Mouse (Mus musculus) ES-E14 (cell line): ENCODE results near the gene Gal3st1. TPM values are rescaled to one million over a fixed set of nuclear protein-coding genes. Genes with fewer than 3 reads are reported as not detected.

ENCODE experiments used
- DNase-seq: peaks from one replicate; pipeline ENCODE4 v3.0.0-alpha.2; 2013; ENCODE audit warnings: low read depth, low spot score
- H3K27ac ChIP-seq: 2 replicates; pipeline ENCODE4 v1.5.1; 2012; ENCODE audit warnings: low read depth, mild to moderate bottlenecking, low read length, moderate library complexity, mixed read lengths; ENCODE audit not compliant: poor library complexity, insufficient read depth, severe bottlenecking
- H3K36me3 ChIP-seq: 2 replicates; pipeline ENCODE4 v1.6.1; 2012; ENCODE audit warnings: mild to moderate bottlenecking, low read length, moderate library complexity, mixed read lengths; ENCODE audit not compliant: control insufficient read depth, poor library complexity, insufficient read depth, severe bottlenecking
- H3K4me1 ChIP-seq, 2 experiments: fragments of 150-350 bp in 1 of 2; sonication (generic) in 1 of 2; 2 replicates each; pipeline ENCODE4 v1.6.1; 2012; ENCODE audit warnings: low read length in 2 of 2, mild to moderate bottlenecking in 1 of 2, mixed read lengths in 1 of 2; ENCODE audit not compliant: control insufficient read depth in 2 of 2, insufficient read depth in 2 of 2, poor library complexity in 1 of 2
- H3K4me3 ChIP-seq, 2 experiments: fragments of 150-350 bp in 1 of 2; sonication (generic) in 1 of 2; 2 replicates each; pipeline ENCODE4 v1.5.1; 2012; ENCODE audit warnings: low read length in 2 of 2, low read depth in 1 of 2, mild to moderate bottlenecking in 1 of 2, mixed read lengths in 1 of 2; ENCODE audit not compliant: insufficient read depth in 1 of 2, poor library complexity in 1 of 2, severe bottlenecking in 1 of 2
- H3K9ac ChIP-seq: 2 replicates; pipeline ENCODE4 v1.6.1; 2012; ENCODE audit warnings: low read depth, mild to moderate bottlenecking, low read length, mixed read lengths; ENCODE audit not compliant: poor library complexity, insufficient read depth, severe bottlenecking
- H3K9me3 ChIP-seq: fragments of 150-350 bp; sonication (generic); 2 replicates; pipeline ENCODE4 v1.6.1; 2012; ENCODE audit warnings: low read depth, mild to moderate bottlenecking, low read length; ENCODE audit not compliant: control insufficient read depth, insufficient read depth
- CHD2 ChIP-seq: IDR thresholded peaks from 2 replicates; pipeline ENCODE4 v1.6.1; 2014; ENCODE audit warnings: mild to moderate bottlenecking, low read depth, low read length, inconsistent platforms
- HCFC1 ChIP-seq: IDR thresholded peaks from 2 replicates; pipeline ENCODE4 v1.6.1; 2012; ENCODE audit warnings: low read length, inconsistent platforms, borderline replicate concordance; ENCODE audit not compliant: insufficient read depth
- MAFK ChIP-seq: IDR thresholded peaks from 2 replicates; pipeline ENCODE4 v1.6.1; 2014; ENCODE audit warnings: mild to moderate bottlenecking, low read depth, low read length, inconsistent platforms; ENCODE audit not compliant: insufficient read depth
- ZC3H11A ChIP-seq: IDR thresholded peaks from 2 replicates; pipeline ENCODE4 v1.6.1; 2012; ENCODE audit warnings: low read depth, mild to moderate bottlenecking, inconsistent platforms, low read length, borderline replicate concordance
- ZNF384 ChIP-seq: IDR thresholded peaks from 2 replicates; pipeline ENCODE4 v1.6.1; 2012; ENCODE audit warnings: low read depth, low read length, inconsistent platforms
- in situ Hi-C, 2 experiments: fragments of 600-800 bp; cut with MboI; formaldehyde crosslinking; loops; one replicate each; pipeline ENCODE4 v1.15.1; 2025; ENCODE audit warnings: low sequenced_read_pairs in 2 of 2, inconsistent platforms in 1 of 2; ENCODE audit not compliant: unreplicated experiment in 2 of 2
- total RNA-seq: library from RNA; depleted of rRNA; stranded (reverse); fragments of 300-350 nt; gene quantifications from 2 replicates; pipeline ENCODE4 v1.2.3, GENCODE M21; 2012

Gal3st1 gene
- total RNA-seq, 1 experiment = 4.9 TPM

GRCm38 (mm10) chr11:3974311-3974710 is 9.1 kb upstream of the Gal3st1 start:
- DNase-seq = no peak
- Histone ChIP-seq H3K4me3 (no peak overlapping the region), H3K27ac (no peak overlapping the region), H3K36me3 (peaks cover 93% of the 10 kb centered on the region), H3K9ac (no peak overlapping the region), H3K9me3 (no peaks in the 10 kb centered on the region), H3K4me1 (no peaks in the 10 kb centered on the region)
- in situ Hi-C loops = no loop called here
- TF ChIP-seq MAFK (no peak), HCFC1 (no peak), ZNF384 (no peak), ZC3H11A (no peak), CHD2 (no peak)

- no peaks in the 10 kb centered on the region for H3K9me3 ChIP-seq
- in situ Hi-C loops = no loop called here
- no peak within 1 kb of the TSS for H3K9ac ChIP-seq
- no peak for DNase-seq
- H3K4me1 ChIP-seq = no peaks in the 10 kb centered on the region
- TF ChIP-seq ZNF384 = no peak
- TF ChIP-seq CHD2 = no peak
- no peak for TF ChIP-seq MAFK
- TF ChIP-seq HCFC1 = no peak
- no peak for TF ChIP-seq ZC3H11A
- no peak within 1 kb of the TSS for H3K27ac ChIP-seq
- H3K36me3 ChIP-seq = peaks cover 74% of the 10 kb centered on the region
- no peak within 1 kb of the TSS for H3K4me3 ChIP-seq
Measured at GRCm38 (mm10) chr11:3976678-3977077, 6.8 kb upstream of the Gal3st1 start, which contains the start of gene 4930556J24Rik. Gene 4930556J24Rik (minus strand): TSS chr11:3976778.

DNA sequence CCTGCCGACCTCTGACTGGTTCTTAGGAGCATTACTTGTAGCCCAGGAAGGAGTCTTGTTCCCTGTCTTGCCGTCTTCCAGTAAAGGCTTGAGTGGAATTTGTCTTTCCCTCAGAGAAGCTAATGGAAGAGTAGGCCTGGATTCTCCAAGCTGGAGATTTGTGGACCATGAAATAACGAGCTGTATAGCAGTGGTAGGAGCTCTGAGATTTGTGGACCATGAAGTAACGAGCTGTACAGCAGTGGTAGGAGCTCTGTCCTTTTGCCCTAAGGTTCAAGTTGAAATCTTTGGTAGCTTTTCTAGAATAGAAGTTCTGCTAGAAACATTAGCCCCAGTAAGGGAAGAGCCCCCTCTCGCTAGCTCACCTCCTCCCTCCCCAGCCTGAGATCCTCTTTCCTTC is 5.0 kb upstream of the Gal3st1 start:
- TF ChIP-seq ZC3H11A (no peak), MAFK (no peak), HCFC1 (no peak), ZNF384 (no peak)
- Histone ChIP-seq H3K9me3 (no peaks in the 10 kb centered on the region), H3K9ac (no peak overlapping the region), H3K4me3 (no peak overlapping the region), H3K27ac (no peak overlapping the region), H3K36me3 (peaks cover 58% of the 10 kb centered on the region), H3K4me1 (no peaks in the 10 kb centered on the region)
- DNase-seq = no peak
- in situ Hi-C loops = no loop called here

DNA sequence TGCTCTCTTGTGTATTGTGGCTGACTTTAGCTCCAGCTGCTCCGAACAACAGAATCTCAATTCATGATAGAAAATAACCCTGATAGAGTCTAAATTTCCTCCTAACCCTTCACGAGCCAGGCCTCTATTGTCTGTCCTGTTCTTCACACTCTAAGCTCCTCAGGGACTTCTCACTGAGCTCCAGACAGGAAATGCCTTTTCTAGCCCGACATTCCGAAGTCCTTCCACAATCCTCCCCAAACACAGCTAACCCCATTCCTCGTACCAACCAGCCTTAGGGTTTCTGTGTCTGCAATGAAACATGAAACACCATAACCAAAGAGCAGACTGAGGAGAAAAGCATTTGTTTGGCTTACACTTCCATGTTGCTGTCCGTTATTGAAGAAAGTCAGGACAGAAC is 1.9 kb upstream of the Gal3st1 start:
- no peak for DNase-seq
- Histone ChIP-seq H3K9me3 (no peaks in the 10 kb centered on the region), H3K4me1 (peaks cover 0 to 13% of the 10 kb centered on the region in 2 experiments; a peak in 1 of 4 replicates), H3K27ac (no peak overlapping the region), H3K4me3 (no peak overlapping the region), H3K36me3 (peaks cover 31% of the 10 kb centered on the region), H3K9ac (no peak overlapping the region)
- in situ Hi-C loops = no loop called here
- no peak for TF ChIP-seq ZNF384
- no peak for TF ChIP-seq MAFK
- no peak for TF ChIP-seq ZC3H11A
- TF ChIP-seq CHD2 = no peak
- TF ChIP-seq HCFC1 = no peak

DNA sequence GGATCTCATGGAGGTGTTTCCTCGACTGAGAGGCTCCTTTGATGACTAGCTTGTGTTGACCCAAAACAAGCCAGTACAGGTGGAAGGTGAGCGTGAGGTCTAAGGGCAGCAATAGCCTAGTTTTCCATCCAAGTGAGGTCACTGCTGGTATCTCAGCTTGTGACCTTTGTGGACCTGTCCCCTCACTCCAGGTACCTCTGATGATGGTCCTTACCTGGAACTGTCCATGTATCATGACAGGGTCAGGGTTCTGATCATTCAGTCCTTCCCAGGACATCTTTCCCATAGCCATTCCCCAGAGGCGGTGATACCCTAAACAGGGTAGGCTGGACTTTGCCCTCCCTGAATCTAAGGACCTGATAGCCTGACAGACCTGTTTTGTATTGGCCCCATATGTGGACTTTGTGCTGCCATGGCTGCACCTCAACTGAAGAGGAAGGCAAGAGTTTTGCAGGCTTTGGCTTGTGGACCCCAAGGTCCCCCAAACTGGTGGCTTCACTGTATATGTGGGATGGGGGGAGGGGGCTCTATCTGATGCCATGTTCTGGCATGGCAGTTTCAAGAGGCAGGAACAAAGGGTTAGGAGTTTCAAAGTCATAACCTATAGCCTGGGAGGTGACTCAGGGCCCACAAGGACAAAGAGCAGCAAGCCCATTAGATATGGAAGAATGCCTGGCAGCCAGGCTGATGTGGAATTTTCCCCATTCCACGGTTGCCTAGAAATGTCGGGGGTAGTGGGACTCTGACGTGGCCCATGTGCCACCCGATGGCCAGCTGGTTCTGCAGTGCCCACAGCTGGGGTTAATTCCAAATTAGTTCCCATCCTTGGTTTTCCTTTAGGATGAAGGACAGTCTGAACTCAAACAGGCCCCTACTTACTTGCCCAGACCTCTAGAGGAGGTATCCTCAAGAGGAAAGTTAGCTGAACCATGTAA is 894 bp upstream of the Gal3st1 start:
- no peak overlapping the region for H3K4me3 ChIP-seq
- H3K9me3 ChIP-seq = no peaks in the 10 kb centered on the region
- no peak overlapping the region for H3K27ac ChIP-seq
- in situ Hi-C loops = no loop called here
- DNase-seq = no peak
- no peak overlapping the region for H3K9ac ChIP-seq
- TF ChIP-seq MAFK (no peak), ZC3H11A (no peak), CHD2 (no peak), HCFC1 (no peak), ZNF384 (no peak)
- H3K4me1 ChIP-seq = peaks cover 0 to 13% of the 10 kb centered on the region in 2 experiments; a peak in 1 of 4 replicates
- peaks cover 21% of the 10 kb centered on the region for H3K36me3 ChIP-seq
